Mouse (Mus musculus): Measurements from ENCODE around the gene Slc44a3. TPM values are rescaled to one million over a fixed set of nuclear protein-coding genes. Genes with fewer than 3 reads are reported as not detected.

The Slc44a3 gene
- total RNA-seq, 2 experiments from 2014 or later, result 0.22 TPM; not detected in 1

GRCm38 (mm10) chr3:121433968-121434533, 98.2 kb downstream of the Slc44a3 start:
- DNase-seq, result no peak
- intact Hi-C loops (cut with DNase I), result no loop called here

GRCm38 (mm10) chr3:121433359-121433758, 98.8 kb downstream of the Slc44a3 start:
- DNase-seq, result no peak
- intact Hi-C loops (cut with DNase I), result no loop called here

GRCm38 (mm10) chr3:121430289-121430936, 101.8 kb downstream of the Slc44a3 start:
- intact Hi-C loops (cut with DNase I), result no loop called here
- DNase-seq, result no peak

GRCm38 (mm10) chr3:121429469-121429868, 102.7 kb downstream of the Slc44a3 start:
- intact Hi-C loops (cut with DNase I), result no loop called here
- DNase-seq, result no peak

- no peak for DNase-seq
Measured at GRCm38 (mm10) chr3:121428696-121429259, 103.4 kb downstream of the Slc44a3 start.

GRCm38 (mm10) chr3:121428230-121428629, 104.0 kb downstream of the Slc44a3 start:
- no peak for DNase-seq
- intact Hi-C loops (cut with DNase I), result no loop called here

More at GRCm38 (mm10) chr3:121428696-121429259, 103.4 kb downstream of the Slc44a3 start:
- intact Hi-C loops (cut with DNase I), result no loop called here

GRCm38 (mm10) chr3:121427520-121427908, 104.7 kb downstream of the Slc44a3 start:
- peak; percentile 65 to 67 for DNase-seq
- intact Hi-C loops (cut with DNase I), result loop anchor here (2.0 kb wide), 4 partner anchors 15 to 121 kb away; no protein-coding TSS in a partner anchor

GRCm38 (mm10) chr3:121426621-121427519, 105.3 kb downstream of the Slc44a3 start:
- intact Hi-C loops (cut with DNase I), result loop anchor here (2.0 kb wide), 4 partner anchors 16 to 120 kb away; no protein-coding TSS in a partner anchor
- peak; percentile 85 to 86 for DNase-seq

GRCm38 (mm10) chr3:121425861-121426620, 106.2 kb downstream of the Slc44a3 start, which contains the start of gene Cnn3:
TSS of gene Cnn3 (plus strand) at chr3:121426497.
- intact Hi-C loops (cut with DNase I), result loop anchor here (2.0 kb wide), 4 partner anchors 17 to 119 kb away; no protein-coding TSS in a partner anchor
- DNase-seq, result peak; percentile 86 to 90

- intact Hi-C loops (cut with DNase I), result no loop called here
Measured at GRCm38 (mm10) chr3:121422405-121422804, 109.8 kb downstream of the Slc44a3 start.

GRCm38 (mm10) chr3:121418850-121419435, 113.3 kb downstream of the Slc44a3 start:
- intact Hi-C loops (cut with DNase I), result no loop called here
- DNase-seq, result no peak

More at GRCm38 (mm10) chr3:121422405-121422804, 109.8 kb downstream of the Slc44a3 start:
- no peak for DNase-seq

GRCm38 (mm10) chr3:121418251-121418601, 114.0 kb downstream of the Slc44a3 start:
- DNase-seq, result no peak
- intact Hi-C loops (cut with DNase I), result no loop called here

GRCm38 (mm10) chr3:121417379-121418250, 114.6 kb downstream of the Slc44a3 start:
- intact Hi-C loops (cut with DNase I), result no loop called here
- no peak for DNase-seq

GRCm38 (mm10) chr3:121416171-121417154, 115.7 kb downstream of the Slc44a3 start:
- intact Hi-C loops (cut with DNase I), result no loop called here
- DNase-seq, result no peak

- DNase-seq, result no peak
- intact Hi-C loops (cut with DNase I), result no loop called here
Measured at GRCm38 (mm10) chr3:121411450-121411849, 120.8 kb downstream of the Slc44a3 start.
